Mouse (Mus musculus): ENCODE data around the gene Setd3.

The Setd3 gene

GRCm38 (mm10) chr12:108087489-108087888 is 91.6 kb downstream of the Setd3 start:
- in situ Hi-C loops (cut with MboI; ENCODE audit: low sequenced_read_pairs) = no loop called here

- in situ Hi-C loops (cut with MboI; ENCODE audit: low sequenced_read_pairs) = no loop called here
Observed at GRCm38 (mm10) chr12:108078122-108078752, 100.9 kb downstream of the Setd3 start.

- in situ Hi-C loops (cut with MboI; ENCODE audit: low sequenced_read_pairs) = no loop called here
Observed at GRCm38 (mm10) chr12:108072907-108073306, 106.2 kb downstream of the Setd3 start.

GRCm38 (mm10) chr12:108070685-108071662 is 108.1 kb downstream of the Setd3 start:
- in situ Hi-C loops (cut with MboI; ENCODE audit: low sequenced_read_pairs) = no loop called here

- in situ Hi-C loops (cut with MboI; ENCODE audit: low sequenced_read_pairs) = no loop called here
Observed at GRCm38 (mm10) chr12:108069504-108069903, 109.6 kb downstream of the Setd3 start.

- in situ Hi-C loops (cut with MboI; ENCODE audit: low sequenced_read_pairs) = no loop called here
Observed at GRCm38 (mm10) chr12:108067811-108068375, 111.2 kb downstream of the Setd3 start.

- in situ Hi-C loops (cut with MboI; ENCODE audit: low sequenced_read_pairs) = no loop called here
Observed at GRCm38 (mm10) chr12:108067231-108067630, 111.9 kb downstream of the Setd3 start.

- in situ Hi-C loops (cut with MboI; ENCODE audit: low sequenced_read_pairs) = no loop called here
Observed at GRCm38 (mm10) chr12:108064396-108064998, 114.6 kb downstream of the Setd3 start.

- in situ Hi-C loops (cut with MboI; ENCODE audit: low sequenced_read_pairs) = no loop called here
Observed at GRCm38 (mm10) chr12:108063986-108064385, 115.1 kb downstream of the Setd3 start.

GRCm38 (mm10) chr12:108062137-108062536 is 117.0 kb downstream of the Setd3 start:
- in situ Hi-C loops (cut with MboI; ENCODE audit: low sequenced_read_pairs) = no loop called here

GRCm38 (mm10) chr12:108061661-108062060 is 117.5 kb downstream of the Setd3 start:
- in situ Hi-C loops (cut with MboI; ENCODE audit: low sequenced_read_pairs) = no loop called here
